Comparison of ENCODE assay signal across 8 mouse cellular contexts in genomic region chr4:32862751-32863446, GRCm38 (mm10).
DNase-seq lines count a peak whose midpoint lies in the region; ATAC-seq lines count a peak whose summit lies in the region.

No protein-coding gene starts in this region.

- whole genome bisulfite sequencing in embryonic facial prominence, embryonic 13.5 days, result 40% methylated on average over 15 of the region's 15 CpGs
- 60% methylated on average over 15 of the region's 15 CpGs for WGBS in limb, embryonic 11.5 days
- 27% methylated on average over 15 of the region's 15 CpGs for WGBS in neural tube, embryonic 13.5 days

- H3K27ac ChIP-seq in embryonic facial prominence, embryonic 13.5 days, result no peak overlapping the region
- 0 out of 2 replicates have a peak overlapping the region, but pooled peaks have one; percentile 30 for H3K27ac ChIP-seq in limb, embryonic 11.5 days (replicated peaks; ENCODE audit: low read depth, low read length)
- H3K27ac ChIP-seq in neural tube, embryonic 13.5 days (replicated peaks), result peak overlapping the region; percentile 81

- H3K4me1 ChIP-seq in embryonic facial prominence, embryonic 13.5 days, result peaks cover 27% of the 10 kb centered on the region
- H3K4me1 ChIP-seq in limb, embryonic 11.5 days (ENCODE audit: control insufficient read depth, insufficient read depth, low read length), result peaks cover 9% of the 10 kb centered on the region
- H3K4me1 ChIP-seq in neural tube, embryonic 13.5 days (replicated peaks), result peaks cover 58% of the 10 kb centered on the region

- no peak for ATAC-seq in embryonic facial prominence, embryonic 13.5 days (ENCODE audit: insufficient number of reproducible peaks, insufficient read depth, low FRiP score, low TSS enrichment, low read depth)
- no peak for ATAC-seq in limb, embryonic 11.5 days (ENCODE audit: insufficient number of reproducible peaks, low FRiP score, low TSS enrichment, low read depth)
- ATAC-seq in neural tube, embryonic 13.5 days (ENCODE audit: low read depth), result no peak

- no peaks in the 10 kb centered on the region for H3K27me3 ChIP-seq in embryonic facial prominence, embryonic 13.5 days
- H3K27me3 ChIP-seq in limb, embryonic 11.5 days (ENCODE audit: control insufficient read depth, insufficient read depth, low read length), result no peaks in the 10 kb centered on the region
- H3K27me3 ChIP-seq in neural tube, embryonic 13.5 days, result 0 out of 2 replicates have a peak, but pooled peaks cover 4% of the 10 kb centered on the region

- H3K4me3 ChIP-seq in embryonic facial prominence, embryonic 13.5 days, result no peak overlapping the region
- no peak overlapping the region for H3K4me3 ChIP-seq in limb, embryonic 11.5 days (ENCODE audit: low read depth, low read length)
- peak overlapping the region; percentile 42 for H3K4me3 ChIP-seq in neural tube, embryonic 13.5 days

- no peak overlapping the region for H3K9ac ChIP-seq in embryonic facial prominence, embryonic 13.5 days
- peak overlapping the region; percentile 22; the same call in 1 of the 2 replicates for H3K9ac ChIP-seq in limb, embryonic 11.5 days (ENCODE audit: low read length)
- peak overlapping the region; percentile 70 for H3K9ac ChIP-seq in neural tube, embryonic 13.5 days

- H3K36me3 ChIP-seq in embryonic facial prominence, embryonic 13.5 days, result no peaks in the 10 kb centered on the region
- H3K36me3 ChIP-seq in limb, embryonic 11.5 days (ENCODE audit: control insufficient read depth, insufficient read depth, low read length), result no peaks in the 10 kb centered on the region
- H3K36me3 ChIP-seq in neural tube, embryonic 13.5 days, result no peaks in the 10 kb centered on the region

- H3K9me3 ChIP-seq in embryonic facial prominence, embryonic 13.5 days, result no peaks in the 10 kb centered on the region
- H3K9me3 ChIP-seq in limb, embryonic 11.5 days (ENCODE audit: control insufficient read depth, low read length), result no peaks in the 10 kb centered on the region
- H3K9me3 ChIP-seq in neural tube, embryonic 13.5 days, result no peaks in the 10 kb centered on the region

- DNase-seq in layer of hippocampus, postnatal 10 days (ENCODE audit: low spot score in 2 of 2), result peak; percentile 40 to 43
- no peak for DNase-seq in layer of hippocampus, adult 9-11 months
- no peak for DNase-seq in limb, embryonic 11.5 days (ENCODE audit: low spot score)
- no peak for DNase-seq in testis, postnatal 10 days (ENCODE audit: low spot score)
- DNase-seq in cerebellum, adult 8-10 months, result no peak
- DNase-seq in right cerebral cortex, postnatal 14 days, result no peak

- peak overlapping the region; percentile 46; the same call in 1 of the 2 replicates for H3K4me2 ChIP-seq in embryonic facial prominence, embryonic 13.5 days
- H3K4me2 ChIP-seq in limb, embryonic 11.5 days (ENCODE audit: low read depth, severe bottlenecking), result no peak overlapping the region
- peak overlapping the region; percentile 63 for H3K4me2 ChIP-seq in neural tube, embryonic 13.5 days

Comparison
In these comparisons a context has a peak if more than half of its experiments do, and no peak if none do; other contexts are left out.
1. DNase-seq: peak in layer of hippocampus, postnatal 10 days (2 of 2); none in layer of hippocampus, adult 9-11 months (single experiment), limb, embryonic 11.5 days (single experiment), testis, postnatal 10 days (single experiment), cerebellum, adult 8-10 months (single experiment) and right cerebral cortex, postnatal 14 days (single experiment).